Mouse (Mus musculus) embryonic fibroblast, embryonic 13.5 days (primary cell): Measurements from ENCODE around the gene Rhot1.

ENCODE experiments used
- CTCF ChIP-seq: IDR thresholded peaks from 2 replicates; pipeline ENCODE4 v1.5.1; 2011; ENCODE audit warnings: mild to moderate bottlenecking, control low read depth, low read length, moderate library complexity, borderline replicate concordance; ENCODE audit not compliant: insufficient read depth
- POLR2A ChIP-seq: IDR thresholded peaks from 2 replicates; pipeline ENCODE4 v1.6.1; 2011; ENCODE audit warnings: low read depth, mild to moderate bottlenecking, control low read depth, low read length, moderate library complexity

DNA sequence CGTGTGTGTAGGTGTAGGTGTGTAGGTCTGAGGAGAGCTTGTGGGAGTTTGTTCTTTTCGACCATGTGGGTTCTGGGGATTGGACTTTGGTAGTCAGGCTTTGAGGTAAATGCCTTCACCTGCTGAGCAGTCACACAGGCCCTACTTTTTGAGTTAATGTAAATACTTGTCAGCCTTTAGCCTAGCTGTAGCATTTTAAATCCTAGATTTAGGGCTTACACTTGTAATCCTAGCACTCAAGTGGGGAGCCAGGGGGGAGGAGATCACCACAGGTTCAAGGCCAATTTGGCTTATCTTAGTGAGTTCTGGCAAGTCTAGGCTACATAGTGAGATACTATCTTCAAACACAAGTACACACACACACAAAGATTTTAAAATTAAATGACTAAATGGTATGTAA, 3.5 kb downstream of the Rhot1 start:
- TF ChIP-seq POLR2A (no peak), CTCF (no peak)
